Mouse (Mus musculus) testis, adult 2 months (tissue): ENCODE measurements around the gene Spag4. TPM values are rescaled to one million over a fixed set of nuclear protein-coding genes. Genes with fewer than 3 reads are reported as not detected.
"Not testable (repeated sequence)": the region's sequence is repeated elsewhere in the genome, so short reads cannot be mapped to it uniquely, and the experiment has no call there.

Source experiments
- H3K27ac ChIP-seq: fragments of 200-500 bp; 2 replicates; pipeline ENCODE4 v1.5.1; 2012; ENCODE audit warnings: low read depth, low read length; ENCODE audit not compliant: control insufficient read depth, insufficient read depth
- H3K27me3 ChIP-seq: fragments of 200-500 bp; 2 replicates; pipeline ENCODE4 v1.6.1; 2012; ENCODE audit warnings: mild to moderate bottlenecking, low read length, moderate library complexity; ENCODE audit not compliant: control insufficient read depth, insufficient read depth
- H3K36me3 ChIP-seq: fragments of 200-500 bp; 2 replicates; pipeline ENCODE4 v1.6.1; 2012; ENCODE audit warnings: mild to moderate bottlenecking, low read length; ENCODE audit not compliant: control insufficient read depth, insufficient read depth
- H3K4me1 ChIP-seq: fragments of 200-500 bp; 2 replicates; pipeline ENCODE4 v1.6.1; 2012; ENCODE audit warnings: low read length; ENCODE audit not compliant: control insufficient read depth, insufficient read depth
- H3K4me3 ChIP-seq: fragments of 200-500 bp; 2 replicates; pipeline ENCODE4 v1.5.1; 2012; ENCODE audit warnings: low read depth, mild to moderate bottlenecking, low read length, moderate library complexity, mixed read lengths; ENCODE audit not compliant: control insufficient read depth
- CTCF ChIP-seq: fragments of 200-500 bp; IDR thresholded peaks from 2 replicates; pipeline ENCODE4 v1.5.1; 2012; ENCODE audit warnings: low read depth, mild to moderate bottlenecking, inconsistent platforms, low read length, moderate library complexity; ENCODE audit not compliant: control insufficient read depth, insufficient read depth, insufficient replicate concordance
- POLR2A ChIP-seq: fragments of 200-500 bp; IDR thresholded peaks from 2 replicates; pipeline ENCODE4 v1.6.1; 2012; ENCODE audit warnings: low read depth, mild to moderate bottlenecking, inconsistent platforms, low read length, moderate library complexity; ENCODE audit not compliant: control insufficient read depth
- polyA plus RNA-seq: library from polyadenylated mRNA; depleted of rRNA; stranded (reverse); fragments of >200 nt; gene quantifications from 2 replicates; pipeline ENCODE4 v1.2.3, GENCODE M21; 2012; rRNA removed

Spag4 gene
- polyA plus RNA-seq, 1 experiment = 859 TPM

DNA sequence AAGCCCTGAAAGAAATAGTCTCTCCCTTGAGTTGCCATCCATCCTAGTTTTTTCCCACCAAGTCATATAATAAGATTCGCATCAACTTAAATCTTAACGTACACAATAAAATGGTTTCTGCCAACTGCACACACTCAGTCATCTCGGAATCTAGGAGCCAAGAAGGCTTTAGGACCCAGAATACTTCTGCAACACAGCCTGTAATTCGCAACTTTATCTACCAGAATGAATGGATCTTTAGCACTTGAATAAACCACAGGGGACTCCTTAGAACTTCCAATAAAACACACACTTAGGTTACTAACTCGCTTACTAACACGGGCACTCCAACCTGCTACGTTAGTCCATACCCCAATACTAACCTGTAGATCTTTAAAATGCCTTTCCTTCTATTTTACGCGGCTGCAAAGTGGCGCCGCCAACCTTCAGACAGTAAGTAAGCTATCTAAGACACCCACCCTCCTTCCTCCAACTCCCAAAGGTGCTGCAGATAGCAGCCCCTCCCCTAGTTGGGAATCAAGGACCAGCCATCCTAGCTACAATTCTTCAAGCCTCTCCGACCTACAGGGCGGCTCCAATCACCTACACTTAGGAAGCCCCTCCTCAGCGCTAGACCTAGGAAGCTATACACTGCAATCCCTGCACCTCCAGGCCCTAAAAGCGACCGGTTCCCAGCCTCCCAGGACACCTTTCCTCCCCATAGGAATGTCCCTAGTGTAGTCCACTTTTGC lies 45.8 kb downstream of the Spag4 start:
- TF ChIP-seq POLR2A (no peak), CTCF (no peak)
- Histone ChIP-seq H3K27me3 (no peaks in the 10 kb centered on the region), H3K4me3 (peak overlapping the region; percentile 90), H3K36me3 (no peaks in the 10 kb centered on the region), H3K4me1 (no peaks in the 10 kb centered on the region), H3K27ac (peak overlapping the region; percentile 91)

DNA sequence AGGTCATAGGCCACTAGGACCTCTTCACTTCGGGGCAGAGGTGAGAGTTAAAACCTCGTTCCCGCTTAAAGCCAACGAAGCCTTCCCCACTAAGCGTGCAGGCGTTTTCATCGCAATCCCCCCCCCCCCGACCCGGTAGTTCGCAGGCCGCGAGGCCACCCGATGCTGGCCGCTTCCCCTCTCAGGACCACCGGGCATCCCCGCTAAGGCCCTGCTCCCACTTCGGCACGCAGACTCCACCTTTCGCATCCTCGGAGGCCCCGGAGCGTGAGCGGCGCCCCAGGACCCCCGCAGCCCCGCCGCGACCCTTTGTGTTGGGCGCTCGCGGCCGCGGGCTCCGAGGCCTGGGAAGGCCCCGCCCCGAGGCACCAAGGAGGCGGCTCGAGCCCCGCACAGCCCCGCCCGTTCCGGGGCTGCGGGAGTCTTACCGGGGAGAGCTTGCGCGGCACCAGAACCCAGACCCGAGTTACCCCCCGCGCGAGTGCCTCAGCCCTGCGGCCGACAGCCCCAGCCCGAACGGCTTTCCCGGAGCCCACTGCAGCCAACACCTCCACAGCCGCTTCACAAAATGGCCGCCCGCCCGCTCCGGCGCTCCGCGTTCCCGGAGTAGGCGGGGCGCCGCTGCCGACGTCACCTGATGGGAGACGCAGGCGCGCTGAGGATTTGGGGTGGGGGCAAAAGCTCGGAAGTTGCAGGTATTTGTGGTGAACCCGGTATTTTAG lies 46.5 kb downstream of the Spag4 start, which contains the start of the genes Cpne1 and Rbm12:
Cpne1 (minus strand) TSS at position 608 of the 722 bp plus-strand sequence.
Rbm12 (minus strand) TSS at position 621 of the 722 bp plus-strand sequence.
- H3K27ac ChIP-seq = peak within 1 kb of the TSS; percentile 91
- H3K4me1 ChIP-seq = no peaks in the 10 kb centered on the region
- H3K27me3 ChIP-seq = no peaks in the 10 kb centered on the region
- H3K36me3 ChIP-seq = no peaks in the 10 kb centered on the region
- peak within 1 kb of the TSS; percentile 90 for H3K4me3 ChIP-seq
- TF ChIP-seq CTCF = no peak
- TF ChIP-seq POLR2A = peak; percentile 66

- not testable (repeated sequence) for H3K27me3 ChIP-seq, H3K36me3 ChIP-seq, H3K4me1 ChIP-seq, H3K27ac ChIP-seq
- peak overlapping the region; percentile 90 for H3K4me3 ChIP-seq
Observed at GRCm38 (mm10) chr2:156112080-156112423, 47.1 kb downstream of the Spag4 start.

DNA sequence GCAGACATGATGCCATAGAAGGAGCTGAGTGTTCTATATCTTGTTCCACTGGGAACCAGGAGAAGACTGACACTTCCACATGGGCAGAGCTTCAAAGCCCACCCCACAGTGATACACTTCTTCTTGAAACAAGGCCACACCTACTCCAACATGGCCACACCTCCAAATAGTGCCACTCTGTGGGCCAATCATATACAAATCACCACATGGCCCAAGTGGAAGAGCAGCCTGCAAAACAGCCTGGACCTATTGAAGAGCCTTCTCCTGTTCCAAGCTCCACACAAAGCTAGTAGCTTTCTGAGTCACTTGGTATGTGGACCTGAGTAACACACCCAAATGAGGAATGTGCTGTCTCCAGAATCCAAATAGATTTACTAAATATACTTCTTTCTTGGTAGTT lies 54.6 kb downstream of the Spag4 start:
- H3K27me3 ChIP-seq = no peaks in the 10 kb centered on the region
- TF ChIP-seq POLR2A (no peak), CTCF (no peak)
- H3K4me3 ChIP-seq = peak overlapping the region; percentile 66
- no peaks in the 10 kb centered on the region for H3K4me1 ChIP-seq
- H3K27ac ChIP-seq = no peak overlapping the region
- peaks cover 2% of the 10 kb centered on the region for H3K36me3 ChIP-seq

Other genes with a start within 250 kb of the Spag4 start
- 24.4 and 29.9 TPM in 2 replicates for gene BC029722, start 245.7 kb upstream of the Spag4 start, polyA plus RNA-seq
- gene Eif6, start 238.2 kb upstream of the Spag4 start, polyA plus RNA-seq = 41.2 and 44.7 TPM in 2 replicates
- gene Fam83c, start 230.3 kb upstream of the Spag4 start, polyA plus RNA-seq = not detected in 2 replicates
- gene Uqcc1, start 134.9 kb upstream of the Spag4 start, polyA plus RNA-seq = 48.6 and 52.9 TPM in 2 replicates
- 0.17 and 0.19 TPM in 2 replicates for gene Gm15557, start 124.4 kb upstream of the Spag4 start, polyA plus RNA-seq
- gene Gdf5, start 119.8 kb upstream of the Spag4 start, polyA plus RNA-seq = 0.17 and 0.46 TPM in 2 replicates
- 5.8 and 6.4 TPM in 2 replicates for gene Cep250, start 108.7 kb upstream of the Spag4 start, polyA plus RNA-seq
- gene 6430550D23Rik, start 57.2 kb upstream of the Spag4 start, polyA plus RNA-seq = 24.6 and 24.9 TPM in 2 replicates
- gene Ergic3, start 57.1 kb upstream of the Spag4 start, polyA plus RNA-seq = 400 and 412 TPM in 2 replicates
- gene Fer1l4, start 12.2 kb upstream of the Spag4 start, polyA plus RNA-seq = 2.7 TPM in 2 replicates
- 16.1 and 22.1 TPM in 2 replicates for gene Cpne1, start 46.8 kb downstream of the Spag4 start, polyA plus RNA-seq
- 8.9 and 12.1 TPM in 2 replicates for gene Rbm12, start 46.8 kb downstream of the Spag4 start, polyA plus RNA-seq
- gene Gm28036, start 61.9 kb downstream of the Spag4 start, polyA plus RNA-seq = 3.8 and 6.9 TPM in 2 replicates
- 79.6 and 105 TPM in 2 replicates for gene Romo1, start 78.9 kb downstream of the Spag4 start, polyA plus RNA-seq
- 42.0 and 42.8 TPM in 2 replicates for gene Nfs1, start 79.0 kb downstream of the Spag4 start, polyA plus RNA-seq
- 19.3 and 27.9 TPM in 2 replicates for gene Rbm39, start 115.1 kb downstream of the Spag4 start, polyA plus RNA-seq
- 11.2 and 12.0 TPM in 2 replicates for gene Phf20, start 131.3 kb downstream of the Spag4 start, polyA plus RNA-seq
- 94.5 and 95.7 TPM in 2 replicates for gene Cnbd2, start 247.1 kb downstream of the Spag4 start, polyA plus RNA-seq
- gene Scand1, start 247.5 kb downstream of the Spag4 start, polyA plus RNA-seq = 212 and 340 TPM in 2 replicates